Mouse (Mus musculus): ENCODE data around the gene Ppia.

- TF ChIP-seq CTCF (IDR thresholded peaks at IDR 0.05; ENCODE audit: low read depth), result no peak
- TF ChIP-seq EP300 (optimal IDR thresholded peaks at IDR 0.05), result no peak
Observed at GRCm38 (mm10) chr11:6390376-6391053, 24.7 kb upstream of the Ppia start.
